Mouse (Mus musculus) embryonic facial prominence, embryonic 12.5 days (tissue): ENCODE data around the gene Zdhhc14. TPM values are rescaled to one million over a fixed set of nuclear protein-coding genes. Genes with fewer than 3 reads are reported as not detected.

ENCODE experiments used
- ATAC-seq: fragments of 200-750 bp; cut with Nextera tagmentation; 2 replicates; pipeline ENCODE4 v1.8.0; 2017; ENCODE audit not compliant: insufficient number of reproducible peaks, insufficient read depth, low FRiP score, low TSS enrichment
- H3K27ac ChIP-seq: fragments of 300-500 bp; sonication (generic); 2 replicates; pipeline ENCODE4 v1.5.1; 2016; ENCODE audit warnings: mild to moderate bottlenecking
- H3K27me3 ChIP-seq: fragments of 300-500 bp; sonication (generic); 2 replicates; pipeline ENCODE4 v1.6.1; 2016; ENCODE audit warnings: mild to moderate bottlenecking, moderate library complexity
- H3K36me3 ChIP-seq: fragments of 300-500 bp; sonication (generic); 2 replicates; pipeline ENCODE4 v1.6.1; 2016; ENCODE audit warnings: mild to moderate bottlenecking
- H3K4me1 ChIP-seq: fragments of 300-500 bp; sonication (generic); 2 replicates; pipeline ENCODE4 v1.6.1; 2016
- H3K4me2 ChIP-seq: fragments of 300-500 bp; sonication (generic); replicated peaks from 2 replicates; pipeline ENCODE4 v1.6.1; 2016; ENCODE audit warnings: mild to moderate bottlenecking, moderate library complexity
- H3K4me3 ChIP-seq: fragments of 300-500 bp; sonication (generic); 2 replicates; pipeline ENCODE4 v1.5.1; 2016; ENCODE audit warnings: mild to moderate bottlenecking
- H3K9ac ChIP-seq: fragments of 300-500 bp; sonication (generic); 2 replicates; pipeline ENCODE4 v1.6.1; 2016; ENCODE audit warnings: mild to moderate bottlenecking, moderate library complexity
- H3K9me3 ChIP-seq: fragments of 300-500 bp; sonication (generic); 2 replicates; pipeline ENCODE4 v1.6.1; 2016; ENCODE audit warnings: mild to moderate bottlenecking, moderate library complexity
- WGBS: fragments of 180-500 bp; shearing (Covaris S2); methylation state at CpG from one replicate; pipeline ENCODE4 v1.1.7; 2016; 5-methylcytosine and 5-hydroxymethylcytosine counted together
- polyA plus RNA-seq: library from polyadenylated mRNA; unstranded; fragments of >200 nt; fragmentation: Nextera tagmentation; extraction: Ambion mirVana; gene quantifications from 2 replicates; pipeline ENCODE4 v1.2.1, GENCODE M21; 2016

Gene Zdhhc14
- polyA plus RNA-seq, 1 experiment from 2014 or later, result 4.0 TPM

DNA sequence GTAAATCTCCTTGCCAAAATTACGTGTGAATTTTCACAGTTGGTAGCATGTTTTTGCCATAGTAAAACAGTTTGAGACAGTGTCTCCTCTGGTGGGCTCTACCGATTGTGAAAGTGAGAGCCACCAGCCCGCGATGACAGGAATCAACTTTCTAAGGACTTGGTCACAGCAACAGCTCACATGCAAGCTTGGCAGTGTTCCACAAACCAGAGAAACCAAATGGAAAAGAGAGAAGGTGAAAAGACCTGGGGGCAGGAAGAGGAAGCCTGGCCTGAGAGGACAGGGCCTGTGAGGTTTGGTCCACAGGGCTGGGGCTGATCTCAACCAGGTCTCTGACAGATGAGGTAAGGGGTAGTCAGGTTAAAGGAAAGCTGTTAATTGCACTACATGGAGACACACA lies 195.5 kb downstream of the Zdhhc14 start:
- ATAC-seq, result no peak

DNA sequence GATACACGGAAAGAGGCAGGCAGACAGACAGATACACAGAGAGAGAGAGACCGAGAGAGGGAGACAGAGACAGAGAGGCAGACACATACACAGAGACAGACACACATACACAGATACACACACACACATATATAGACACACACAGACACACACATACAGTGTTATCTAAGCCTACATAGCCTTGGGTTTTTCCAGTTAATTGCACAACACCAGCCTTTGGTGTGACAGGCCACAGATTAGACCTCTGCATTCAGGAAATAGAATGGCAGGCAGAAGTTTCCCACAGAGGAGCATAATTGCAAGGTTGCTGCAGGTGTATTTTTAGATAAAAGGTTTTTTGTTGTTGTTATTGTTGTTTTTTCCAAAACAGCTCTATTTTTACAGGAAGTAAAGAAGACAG lies 195.9 kb downstream of the Zdhhc14 start:
- Histone ChIP-seq H3K9ac (no peak overlapping the region), H3K4me1 (no peaks in the 10 kb centered on the region), H3K27me3 (no peaks in the 10 kb centered on the region), H3K9me3 (no peaks in the 10 kb centered on the region), H3K36me3 (no peaks in the 10 kb centered on the region), H3K4me3 (no peak overlapping the region), H3K4me2 (no peak overlapping the region), H3K27ac (no peak overlapping the region)
- WGBS, result 88% methylated on average over 2 of the region's 2 CpGs
- ATAC-seq, result no peak

More for the DNA sequence above, 195.5 kb downstream of the Zdhhc14 start:
- H3K4me3 ChIP-seq, result no peak overlapping the region
- no peak overlapping the region for H3K27ac ChIP-seq
- H3K36me3 ChIP-seq, result no peaks in the 10 kb centered on the region
- H3K27me3 ChIP-seq, result no peaks in the 10 kb centered on the region
- no peak overlapping the region for H3K9ac ChIP-seq
- 89% methylated on average over 4 of the region's 4 CpGs for WGBS
- H3K9me3 ChIP-seq, result no peaks in the 10 kb centered on the region
- no peaks in the 10 kb centered on the region for H3K4me1 ChIP-seq
- H3K4me2 ChIP-seq, result no peak overlapping the region

DNA sequence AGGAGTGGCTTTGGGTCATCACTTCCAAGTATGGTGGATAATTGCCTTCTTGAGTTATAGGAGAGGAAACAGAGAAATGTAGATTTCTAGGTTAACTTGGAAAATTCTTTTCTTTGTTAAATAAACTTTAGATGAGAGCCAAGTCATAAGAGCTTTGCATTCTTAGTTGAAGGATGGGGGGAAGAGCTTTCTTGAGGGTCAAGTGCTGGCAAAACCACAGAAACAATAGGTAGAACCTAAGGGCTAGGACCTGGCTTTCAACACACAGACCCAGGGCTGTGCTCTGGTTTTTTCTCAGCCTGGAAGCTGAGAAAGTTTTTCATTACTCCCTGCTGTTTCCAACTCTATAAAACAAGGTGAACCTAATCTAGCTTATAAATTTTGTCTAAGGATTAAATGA lies 196.3 kb downstream of the Zdhhc14 start:
- no peak overlapping the region for H3K4me3 ChIP-seq
- H3K27ac ChIP-seq, result no peak overlapping the region
- no peaks in the 10 kb centered on the region for H3K36me3 ChIP-seq
- H3K9ac ChIP-seq, result no peak overlapping the region
- no peaks in the 10 kb centered on the region for H3K27me3 ChIP-seq
- H3K9me3 ChIP-seq, result no peaks in the 10 kb centered on the region
- ATAC-seq, result no peak
- no peaks in the 10 kb centered on the region for H3K4me1 ChIP-seq
- no peak overlapping the region for H3K4me2 ChIP-seq

- Histone ChIP-seq H3K9ac (no peak overlapping the region), H3K27me3 (no peaks in the 10 kb centered on the region), H3K4me2 (no peak overlapping the region), H3K36me3 (no peaks in the 10 kb centered on the region), H3K27ac (no peak overlapping the region), H3K4me3 (no peak overlapping the region), H3K9me3 (no peaks in the 10 kb centered on the region), H3K4me1 (no peaks in the 10 kb centered on the region)
- ATAC-seq, result no peak
- WGBS, result 82% methylated on average over 8 of the region's 8 CpGs
Observed at GRCm38 (mm10) chr17:5690746-5691535, 198.6 kb downstream of the Zdhhc14 start.

DNA sequence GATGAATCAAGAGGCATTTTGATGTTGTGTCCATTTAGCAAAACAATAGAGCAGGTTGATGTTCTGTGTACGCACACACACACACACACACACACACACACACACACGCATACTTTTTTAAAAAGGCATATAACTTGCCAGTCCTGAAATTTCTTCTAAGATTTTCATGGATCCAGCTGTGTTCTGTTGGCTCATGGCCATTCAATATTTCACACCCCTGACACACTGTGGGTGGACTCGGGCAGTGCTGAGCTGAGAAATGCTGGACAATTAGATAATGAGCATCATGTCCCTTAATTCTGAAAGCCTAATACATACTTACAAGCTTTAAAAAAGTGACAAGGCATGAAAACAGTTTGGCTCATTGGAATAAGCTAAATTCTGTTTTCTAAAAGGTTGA lies 200.3 kb downstream of the Zdhhc14 start:
- H3K27me3 ChIP-seq, result no peaks in the 10 kb centered on the region
- H3K9ac ChIP-seq, result no peak overlapping the region
- H3K4me1 ChIP-seq, result no peaks in the 10 kb centered on the region
- no peak for ATAC-seq
- H3K4me3 ChIP-seq, result no peak overlapping the region
- no peak overlapping the region for H3K27ac ChIP-seq
- no peaks in the 10 kb centered on the region for H3K9me3 ChIP-seq
- H3K4me2 ChIP-seq, result no peak overlapping the region
- no peaks in the 10 kb centered on the region for H3K36me3 ChIP-seq
- WGBS, result 85% methylated on average over 3 of the region's 3 CpGs

DNA sequence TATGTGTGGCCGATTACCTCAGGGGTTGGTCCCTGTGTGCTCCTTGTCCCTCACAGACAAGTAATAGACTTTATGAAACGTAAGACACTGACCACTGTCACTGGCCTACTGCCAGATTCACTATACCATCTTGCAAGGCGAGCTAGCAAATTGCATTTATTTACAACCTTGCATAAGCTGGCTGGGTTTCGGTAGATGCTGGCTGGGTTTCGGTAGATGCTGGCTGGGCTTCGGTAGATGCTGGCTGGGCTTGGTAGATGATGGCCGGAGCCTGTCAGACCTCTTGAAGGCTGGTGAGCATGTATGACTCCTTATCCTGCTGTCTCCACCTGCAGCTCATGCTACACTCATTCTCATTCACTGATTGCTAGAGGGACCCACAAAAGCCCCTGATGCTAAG lies 200.9 kb downstream of the Zdhhc14 start:
- Histone ChIP-seq H3K4me1 (no peaks in the 10 kb centered on the region), H3K27ac (no peak overlapping the region), H3K9ac (no peak overlapping the region), H3K4me2 (no peak overlapping the region), H3K9me3 (no peaks in the 10 kb centered on the region), H3K4me3 (no peak overlapping the region), H3K36me3 (no peaks in the 10 kb centered on the region), H3K27me3 (no peaks in the 10 kb centered on the region)
- WGBS, result 72% methylated on average over 7 of the region's 7 CpGs
- no peak for ATAC-seq

- no peak; the same call in 1 of the 2 replicates for ATAC-seq
- Histone ChIP-seq H3K9ac (no peak overlapping the region), H3K27me3 (no peaks in the 10 kb centered on the region), H3K9me3 (no peaks in the 10 kb centered on the region), H3K36me3 (no peaks in the 10 kb centered on the region), H3K4me3 (no peak overlapping the region), H3K4me2 (no peak overlapping the region), H3K4me1 (0 out of 2 replicates have a peak, but pooled peaks cover 4% of the 10 kb centered on the region), H3K27ac (no peak overlapping the region)
- WGBS, result 45% methylated on average over 7 of the region's 7 CpGs
Observed at GRCm38 (mm10) chr17:5698447-5699096, 206.2 kb downstream of the Zdhhc14 start.

DNA sequence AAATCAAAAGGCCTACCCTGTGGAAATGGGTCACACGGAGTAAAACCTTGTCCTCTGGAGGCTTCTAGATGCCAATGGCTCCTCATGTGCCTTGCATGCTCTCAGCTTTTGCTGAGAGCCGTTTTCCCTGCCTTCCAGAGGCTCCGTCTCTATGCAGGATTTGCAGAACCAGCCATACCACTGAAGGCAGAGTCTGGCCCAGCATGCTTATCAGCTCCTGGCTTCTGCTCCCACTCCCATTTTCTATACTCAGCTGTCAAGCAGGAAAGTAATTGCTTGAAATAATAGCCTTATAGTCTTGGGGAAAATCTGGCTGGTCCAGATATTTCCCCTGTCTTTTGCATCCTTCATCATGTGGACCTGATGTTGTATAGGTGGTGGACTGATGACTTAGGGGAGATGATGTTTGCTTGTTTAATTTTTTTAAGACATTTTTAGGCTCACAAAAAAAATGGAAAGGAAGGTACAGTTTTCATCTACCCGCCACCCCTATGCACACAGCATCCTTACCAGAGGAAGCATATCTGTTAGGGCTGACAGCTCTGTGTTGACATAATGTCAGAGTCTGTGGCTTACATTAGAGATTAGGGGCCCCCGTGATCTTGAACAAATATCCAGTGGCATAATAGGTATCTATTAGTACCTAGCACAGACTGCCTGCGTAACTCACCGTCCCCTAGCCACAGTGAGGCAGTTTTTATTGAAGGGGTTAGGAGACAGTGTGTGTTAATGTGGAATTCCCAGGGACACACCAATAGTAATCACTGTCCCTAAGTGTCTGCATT lies 218.2 kb downstream of the Zdhhc14 start:
- Histone ChIP-seq H3K27ac (no peak overlapping the region), H3K9ac (no peak overlapping the region), H3K4me3 (no peak overlapping the region), H3K36me3 (no peaks in the 10 kb centered on the region), H3K4me2 (no peak overlapping the region), H3K27me3 (no peaks in the 10 kb centered on the region), H3K9me3 (no peaks in the 10 kb centered on the region), H3K4me1 (peaks cover 30% of the 10 kb centered on the region)
- WGBS, result 75% methylated on average over 7 of the region's 7 CpGs
- no peak for ATAC-seq

- Histone ChIP-seq H3K9me3 (no peaks in the 10 kb centered on the region), H3K27ac (no peak overlapping the region), H3K27me3 (no peaks in the 10 kb centered on the region), H3K4me3 (no peak overlapping the region), H3K4me2 (no peak overlapping the region), H3K4me1 (peaks cover 30% of the 10 kb centered on the region), H3K9ac (no peak overlapping the region), H3K36me3 (no peaks in the 10 kb centered on the region)
- ATAC-seq, result no peak
- 64% methylated on average over 5 of the region's 5 CpGs for WGBS
Observed at GRCm38 (mm10) chr17:5711861-5712260, 219.5 kb downstream of the Zdhhc14 start.

DNA sequence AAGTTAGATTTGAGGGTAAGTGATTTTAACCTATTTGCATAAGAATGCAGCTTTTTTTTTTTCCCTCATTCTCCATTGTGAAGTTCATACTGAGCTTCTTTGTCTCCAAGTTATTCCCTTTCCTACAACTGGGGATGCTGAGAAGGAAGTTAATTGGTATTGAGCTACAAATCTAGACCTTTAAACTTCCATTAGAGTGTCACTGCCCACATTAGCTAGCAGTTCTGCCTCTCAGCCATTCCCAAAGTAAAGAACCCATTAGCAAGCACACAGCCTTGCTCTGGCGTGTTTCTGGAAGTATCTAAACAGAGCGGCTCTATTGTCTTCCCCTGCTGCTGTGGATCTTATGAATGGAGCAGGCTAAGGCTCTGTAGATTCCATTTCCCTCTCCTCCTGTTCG lies 220.8 kb downstream of the Zdhhc14 start:
- no peak for ATAC-seq
- Histone ChIP-seq H3K27me3 (no peaks in the 10 kb centered on the region), H3K4me2 (no peak overlapping the region), H3K4me3 (no peak overlapping the region), H3K9me3 (no peaks in the 10 kb centered on the region), H3K27ac (no peak overlapping the region), H3K4me1 (peaks cover 30% of the 10 kb centered on the region), H3K9ac (no peak overlapping the region), H3K36me3 (no peaks in the 10 kb centered on the region)
- WGBS, result 59% methylated on average over 3 of the region's 3 CpGs

DNA sequence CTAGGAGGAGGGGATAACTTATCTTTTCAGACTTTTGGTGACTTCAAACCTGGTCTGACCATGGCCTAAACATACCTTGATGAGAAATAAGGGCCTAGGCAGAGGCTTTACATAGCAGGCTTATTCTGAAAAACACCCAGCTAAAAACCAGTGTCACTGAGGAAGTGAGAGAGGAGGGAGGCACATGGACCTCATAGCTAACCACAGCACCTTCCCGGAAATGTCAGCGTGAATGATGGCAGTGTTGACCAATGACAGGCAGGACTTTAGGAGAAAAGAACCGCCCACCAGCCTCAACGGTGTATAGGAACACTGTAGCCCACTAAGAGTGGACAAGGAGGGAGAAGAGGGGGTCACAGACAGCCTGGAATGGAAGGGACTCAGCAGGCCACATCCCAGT lies 224.6 kb downstream of the Zdhhc14 start:
- H3K27me3 ChIP-seq, result no peaks in the 10 kb centered on the region
- no peak overlapping the region for H3K4me2 ChIP-seq
- no peaks in the 10 kb centered on the region for H3K36me3 ChIP-seq
- H3K27ac ChIP-seq, result no peak overlapping the region
- no peak overlapping the region for H3K9ac ChIP-seq
- peaks cover 27% of the 10 kb centered on the region for H3K4me1 ChIP-seq
- no peaks in the 10 kb centered on the region for H3K9me3 ChIP-seq
- 81% methylated on average over 4 of the region's 4 CpGs for WGBS
- ATAC-seq, result no peak
- no peak overlapping the region for H3K4me3 ChIP-seq
